Mouse (Mus musculus) hindbrain, embryonic 13.5 days (tissue): Measurements from ENCODE around the gene Insl3. TPM values are rescaled to one million over a fixed set of nuclear protein-coding genes. Genes with fewer than 3 reads are reported as not detected.
"Not testable (repeated sequence)": the region's sequence is repeated elsewhere in the genome, so short reads cannot be mapped to it uniquely, and the experiment has no call there.

Experiments
- ATAC-seq: fragments of 200-750 bp; cut with Nextera tagmentation; 2 replicates; pipeline ENCODE4 v1.8.0; 2017; ENCODE audit warnings: moderate TSS enrichment; ENCODE audit not compliant: low FRiP score
- H3K27ac ChIP-seq: fragments of 300-500 bp; sonication (generic); 2 replicates; pipeline ENCODE4 v1.5.1; 2015; ENCODE audit warnings: inconsistent platforms, mild to moderate bottlenecking, moderate library complexity
- H3K27me3 ChIP-seq: fragments of 300-500 bp; sonication (generic); 2 replicates; pipeline ENCODE4 v1.6.1; 2015; ENCODE audit warnings: mild to moderate bottlenecking, inconsistent platforms
- H3K36me3 ChIP-seq: fragments of 300-500 bp; sonication (generic); 2 replicates; pipeline ENCODE4 v1.6.1; 2015; ENCODE audit warnings: mild to moderate bottlenecking, inconsistent platforms
- H3K4me1 ChIP-seq: fragments of 300-500 bp; sonication (generic); replicated peaks from 2 replicates; pipeline ENCODE4 v1.6.1; 2015; ENCODE audit warnings: inconsistent platforms
- H3K4me2 ChIP-seq: fragments of 300-500 bp; sonication (generic); 2 replicates; pipeline ENCODE4 v1.6.1; 2015; ENCODE audit warnings: inconsistent platforms, mild to moderate bottlenecking, moderate library complexity
- H3K4me3 ChIP-seq: fragments of 300-500 bp; sonication (generic); 2 replicates; pipeline ENCODE4 v1.5.1; 2015; ENCODE audit warnings: mild to moderate bottlenecking, inconsistent platforms
- H3K9ac ChIP-seq: fragments of 300-500 bp; sonication (generic); 2 replicates; pipeline ENCODE4 v1.6.1; 2015; ENCODE audit warnings: mild to moderate bottlenecking, inconsistent platforms
- H3K9me3 ChIP-seq: fragments of 300-500 bp; sonication (generic); 2 replicates; pipeline ENCODE4 v1.6.1; 2016; ENCODE audit warnings: inconsistent platforms
- WGBS: fragments of 180-500 bp; shearing (Covaris S2); methylation state at CpG from one replicate; pipeline ENCODE4 v1.1.7; 2015; 5-methylcytosine and 5-hydroxymethylcytosine counted together
- polyA plus RNA-seq: library from polyadenylated mRNA; unstranded; fragments of >200 nt; fragmentation: Nextera tagmentation; extraction: Ambion mirVana; gene quantifications from 2 replicates; pipeline ENCODE4 v1.2.1, GENCODE M21; 2015

Gene Insl3
- polyA plus RNA-seq, 1 experiment from 2014 or later = 0.31 TPM

- no peaks in the 10 kb centered on the region for H3K36me3 ChIP-seq
- peaks cover 92% of the 10 kb centered on the region for H3K27me3 ChIP-seq
- no peaks in the 10 kb centered on the region for H3K9me3 ChIP-seq
- WGBS = 11% methylated on average over 29 of the region's 29 CpGs
- peaks cover 6% of the 10 kb centered on the region for H3K4me1 ChIP-seq
- ATAC-seq = no peak
- no peak overlapping the region for H3K27ac ChIP-seq
- H3K4me2 ChIP-seq = peak overlapping the region; percentile 21
- H3K9ac ChIP-seq = 0 out of 2 replicates have a peak overlapping the region, but pooled peaks have one; percentile 19
- H3K4me3 ChIP-seq = no peak overlapping the region; the same call in 1 of the 2 replicates
Measured at GRCm38 (mm10) chr8:71700493-71701269, 11.7 kb downstream of the Insl3 start.

GRCm38 (mm10) chr8:71701414-71702086, 12.5 kb downstream of the Insl3 start, which contains the start of gene B3gnt3:
Gene B3gnt3 (minus strand): TSS chr8:71701789.
- peaks cover 6% of the 10 kb centered on the region for H3K4me1 ChIP-seq
- H3K27ac ChIP-seq = no peak within 1 kb of the TSS
- 14% methylated on average over 32 of the region's 34 CpGs for WGBS
- no peaks in the 10 kb centered on the region for H3K36me3 ChIP-seq
- peaks cover 86% of the 10 kb centered on the region for H3K27me3 ChIP-seq
- ATAC-seq = no peak
- H3K9ac ChIP-seq = 0 out of 2 replicates have a peak within 1 kb of the TSS, but pooled peaks have one; percentile 19
- peak within 1 kb of the TSS; percentile 21 for H3K4me2 ChIP-seq
- H3K4me3 ChIP-seq = no peak within 1 kb of the TSS; the same call in 1 of the 2 replicates
- H3K9me3 ChIP-seq = no peaks in the 10 kb centered on the region

GRCm38 (mm10) chr8:71702087-71702432, 13.0 kb downstream of the Insl3 start:
- Histone ChIP-seq H3K4me1 (peaks cover 6% of the 10 kb centered on the region), H3K9ac (no peak overlapping the region), H3K27me3 (peaks cover 82% of the 10 kb centered on the region), H3K36me3 (no peaks in the 10 kb centered on the region), H3K4me2 (no peak overlapping the region), H3K27ac (no peak overlapping the region), H3K4me3 (no peak overlapping the region), H3K9me3 (no peaks in the 10 kb centered on the region)
- no peak for ATAC-seq
- 25% methylated on average over 4 of the region's 4 CpGs for WGBS

GRCm38 (mm10) chr8:71702923-71703322, 13.9 kb downstream of the Insl3 start:
- Histone ChIP-seq H3K27me3 (peaks cover 83% of the 10 kb centered on the region), H3K4me1 (peaks cover 6% of the 10 kb centered on the region), H3K36me3 (peaks cover 4% of the 10 kb centered on the region; the same call in 1 of the 2 replicates), H3K4me3 (no peak overlapping the region), H3K9me3 (no peaks in the 10 kb centered on the region), H3K9ac (no peak overlapping the region), H3K27ac (no peak overlapping the region), H3K4me2 (no peak overlapping the region)
- no peak for ATAC-seq
- 82% methylated on average over 3 of the region's 3 CpGs for WGBS

GRCm38 (mm10) chr8:71703400-71703799, 14.4 kb downstream of the Insl3 start:
- peaks cover 85% of the 10 kb centered on the region for H3K27me3 ChIP-seq
- not testable (repeated sequence) for H3K9ac ChIP-seq, H3K4me2 ChIP-seq, H3K4me1 ChIP-seq, ATAC-seq, H3K36me3 ChIP-seq, H3K9me3 ChIP-seq, H3K27ac ChIP-seq, H3K4me3 ChIP-seq

- H3K4me2 ChIP-seq = no peak overlapping the region
- peaks cover 40% of the 10 kb centered on the region for H3K36me3 ChIP-seq
- no peak overlapping the region for H3K9ac ChIP-seq
- WGBS = 30% methylated on average over 8 of the region's 8 CpGs
- H3K27ac ChIP-seq = no peak overlapping the region
- no peak overlapping the region for H3K4me3 ChIP-seq
- no peak for ATAC-seq
- H3K9me3 ChIP-seq = no peaks in the 10 kb centered on the region
- peaks cover 55% of the 10 kb centered on the region for H3K27me3 ChIP-seq
- H3K4me1 ChIP-seq = peaks cover 5% of the 10 kb centered on the region
Measured at GRCm38 (mm10) chr8:71707874-71708273, 18.9 kb downstream of the Insl3 start.

GRCm38 (mm10) chr8:71709134-71709799, 20.3 kb downstream of the Insl3 start:
- ATAC-seq = peak; percentile 29
- H3K4me1 ChIP-seq = peaks cover 5% of the 10 kb centered on the region
- H3K9me3 ChIP-seq = no peaks in the 10 kb centered on the region
- H3K27ac ChIP-seq = no peak overlapping the region
- H3K4me2 ChIP-seq = no peak overlapping the region
- H3K9ac ChIP-seq = no peak overlapping the region
- peaks cover 52% of the 10 kb centered on the region for H3K36me3 ChIP-seq
- no peak overlapping the region for H3K4me3 ChIP-seq
- 39% methylated on average over 25 of the region's 25 CpGs for WGBS
- H3K27me3 ChIP-seq = peaks cover 41% of the 10 kb centered on the region

GRCm38 (mm10) chr8:71709800-71710446, 20.9 kb downstream of the Insl3 start:
- H3K4me2 ChIP-seq = peak overlapping the region; percentile 44
- peaks cover 5% of the 10 kb centered on the region for H3K4me1 ChIP-seq
- peak; percentile 76 for ATAC-seq
- no peak overlapping the region for H3K9ac ChIP-seq
- no peaks in the 10 kb centered on the region for H3K9me3 ChIP-seq
- no peak overlapping the region for H3K4me3 ChIP-seq
- 22% methylated on average over 25 of the region's 25 CpGs for WGBS
- H3K27me3 ChIP-seq = peaks cover 35% of the 10 kb centered on the region
- H3K27ac ChIP-seq = no peak overlapping the region
- H3K36me3 ChIP-seq = peaks cover 58% of the 10 kb centered on the region

- WGBS = 90% methylated on average over 2 of the region's 2 CpGs
- no peak overlapping the region for H3K4me2 ChIP-seq
- H3K27me3 ChIP-seq = peaks cover 29% of the 10 kb centered on the region
- no peak overlapping the region for H3K9ac ChIP-seq
- ATAC-seq = no peak
- H3K4me3 ChIP-seq = no peak overlapping the region
- H3K36me3 ChIP-seq = peaks cover 73% of the 10 kb centered on the region
- H3K9me3 ChIP-seq = no peaks in the 10 kb centered on the region
- H3K27ac ChIP-seq = no peak overlapping the region
- peaks cover 5% of the 10 kb centered on the region for H3K4me1 ChIP-seq
Measured at GRCm38 (mm10) chr8:71711574-71711973, 22.6 kb downstream of the Insl3 start.

GRCm38 (mm10) chr8:71715531-71715930, 26.5 kb downstream of the Insl3 start:
- no peak overlapping the region for H3K4me3 ChIP-seq
- no peak for ATAC-seq
- H3K27ac ChIP-seq = no peak overlapping the region
- H3K4me2 ChIP-seq = no peak overlapping the region
- 56% methylated on average over 8 of the region's 8 CpGs for WGBS
- H3K36me3 ChIP-seq = peaks cover 72% of the 10 kb centered on the region
- H3K9ac ChIP-seq = no peak overlapping the region
- no peaks in the 10 kb centered on the region for H3K27me3 ChIP-seq
- H3K9me3 ChIP-seq = no peaks in the 10 kb centered on the region
- H3K4me1 ChIP-seq = peaks cover 29% of the 10 kb centered on the region

GRCm38 (mm10) chr8:71716561-71717053, 27.6 kb downstream of the Insl3 start:
- Histone ChIP-seq H3K9ac (no peak overlapping the region), H3K27ac (no peak overlapping the region), H3K4me2 (no peak overlapping the region), H3K4me1 (peaks cover 40% of the 10 kb centered on the region), H3K9me3 (no peaks in the 10 kb centered on the region), H3K27me3 (no peaks in the 10 kb centered on the region), H3K4me3 (no peak overlapping the region), H3K36me3 (peaks cover 63% of the 10 kb centered on the region)
- ATAC-seq = no peak
- 86% methylated on average over 13 of the region's 13 CpGs for WGBS

GRCm38 (mm10) chr8:71717096-71717495, 28.1 kb downstream of the Insl3 start:
- no peak overlapping the region for H3K27ac ChIP-seq
- no peak overlapping the region for H3K4me3 ChIP-seq
- no peak for ATAC-seq
- H3K4me1 ChIP-seq = peaks cover 45% of the 10 kb centered on the region
- H3K9ac ChIP-seq = no peak overlapping the region
- H3K9me3 ChIP-seq = no peaks in the 10 kb centered on the region
- no peaks in the 10 kb centered on the region for H3K27me3 ChIP-seq
- H3K36me3 ChIP-seq = peaks cover 59% of the 10 kb centered on the region
- no peak overlapping the region for H3K4me2 ChIP-seq
- 93% methylated on average over 12 of the region's 12 CpGs for WGBS
